Mouse (Mus musculus) liver, embryonic 11.5 days (tissue): Measurements from ENCODE around the gene Slc12a8. TPM values are rescaled to one million over a fixed set of nuclear protein-coding genes. Genes with fewer than 3 reads are reported as not detected.

Source experiments
- ATAC-seq: fragments of 200-750 bp; cut with Nextera tagmentation; replicated peaks from 2 replicates; pipeline ENCODE4 v1.8.0; 2017; ENCODE audit warnings: moderate number of reproducible peaks, mild to moderate bottlenecking, moderate TSS enrichment, moderate library complexity; ENCODE audit not compliant: low FRiP score
- DNase-seq: peaks from one replicate; pipeline ENCODE4 v3.0.0-alpha.2; 2017; ENCODE audit warnings: low spot score
- H3K27ac ChIP-seq: fragments of 300-500 bp; sonication (generic); 2 replicates; pipeline ENCODE4 v1.5.1; 2014; ENCODE audit warnings: mild to moderate bottlenecking, low read depth, low read length, control low read depth
- H3K27me3 ChIP-seq: fragments of 300-500 bp; sonication (generic); replicated peaks from 2 replicates; pipeline ENCODE4 v1.6.1; 2014; ENCODE audit warnings: low read length, mixed read lengths; ENCODE audit not compliant: control insufficient read depth, insufficient read depth
- H3K36me3 ChIP-seq: fragments of 300-500 bp; sonication (generic); 2 replicates; pipeline ENCODE4 v1.6.1; 2014; ENCODE audit warnings: mild to moderate bottlenecking, low read length, moderate library complexity, mixed read lengths; ENCODE audit not compliant: control insufficient read depth, insufficient read depth
- H3K4me1 ChIP-seq: fragments of 300-500 bp; sonication (generic); replicated peaks from 2 replicates; pipeline ENCODE4 v1.6.1; 2014; ENCODE audit warnings: low read length, mixed read lengths; ENCODE audit not compliant: control insufficient read depth, insufficient read depth
- H3K4me2 ChIP-seq: fragments of 300-500 bp; sonication (generic); 2 replicates; pipeline ENCODE4 v1.6.1; 2014; ENCODE audit warnings: mild to moderate bottlenecking, control low read depth, moderate library complexity
- H3K4me3 ChIP-seq: fragments of 300-500 bp; sonication (generic); 2 replicates; pipeline ENCODE4 v1.5.1; 2014; ENCODE audit warnings: low read depth, low read length, control low read depth
- H3K9ac ChIP-seq: fragments of 300-500 bp; sonication (generic); 2 replicates; pipeline ENCODE4 v1.6.1; 2014; ENCODE audit warnings: low read depth, low read length, control low read depth
- H3K9me3 ChIP-seq: fragments of 300-500 bp; sonication (generic); 2 replicates; pipeline ENCODE4 v1.6.1; 2016; ENCODE audit warnings: low read length, inconsistent platforms, mixed read lengths; ENCODE audit not compliant: control insufficient read depth
- WGBS: fragments of 180-500 bp; shearing (Covaris S2); extraction: QIAGEN DNeasy Blood & Tissue Kit; methylation state at CpG from one replicate; pipeline ENCODE4 v1.1.7; 2014; 5-methylcytosine and 5-hydroxymethylcytosine counted together
- polyA plus RNA-seq: library from polyadenylated mRNA; unstranded; fragments of >200 nt; fragmentation: Nextera tagmentation; extraction: Ambion mirVana; gene quantifications from 2 replicates; pipeline ENCODE4 v1.2.1, GENCODE M21; 2014

The Slc12a8 gene
- polyA plus RNA-seq, 1 experiment from 2014 or later = 0.16 TPM

DNA sequence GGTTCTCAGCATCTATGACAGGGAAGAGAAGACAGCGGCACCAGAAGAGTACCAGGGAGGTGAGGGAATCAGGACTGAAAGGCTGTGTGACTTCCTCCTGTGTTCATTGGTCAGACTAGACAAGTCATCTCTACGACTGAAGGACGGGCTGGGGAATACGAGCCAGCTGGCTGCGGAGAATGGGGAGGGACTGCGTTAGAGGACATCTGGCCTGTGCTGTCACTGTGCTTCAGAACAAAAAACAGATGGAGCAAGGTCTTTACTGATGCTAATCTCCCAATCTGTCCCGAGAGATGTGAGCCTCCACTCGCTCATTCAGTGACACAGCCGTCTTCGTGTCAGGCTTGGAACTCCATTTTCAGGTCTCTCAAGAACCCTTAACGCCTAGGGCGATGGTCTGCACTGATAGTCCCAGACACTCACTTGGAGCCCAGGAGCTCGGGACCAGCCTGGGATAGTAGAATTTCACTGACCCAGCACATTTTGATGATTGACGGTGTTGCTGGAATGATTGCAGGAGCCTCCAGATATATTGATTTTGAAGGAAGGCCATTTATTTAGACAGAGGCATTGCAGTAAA is 156.5 kb downstream of the Slc12a8 start:
- H3K27me3 ChIP-seq = no peaks in the 10 kb centered on the region
- no peak for ATAC-seq

GRCm38 (mm10) chr16:33675151-33675847 is 158.2 kb downstream of the Slc12a8 start:
- Histone ChIP-seq H3K4me1 (no peaks in the 10 kb centered on the region), H3K9ac (no peak overlapping the region), H3K4me2 (no peak overlapping the region), H3K4me3 (no peak overlapping the region), H3K27ac (no peak overlapping the region), H3K9me3 (no peaks in the 10 kb centered on the region), H3K27me3 (no peaks in the 10 kb centered on the region), H3K36me3 (no peaks in the 10 kb centered on the region)
- DNase-seq (no peak), ATAC-seq (no peak)
- WGBS = 86% methylated on average over 10 of the region's 10 CpGs

More for the DNA sequence above, 156.5 kb downstream of the Slc12a8 start:
- no peaks in the 10 kb centered on the region for H3K9me3 ChIP-seq
- H3K4me1 ChIP-seq = no peaks in the 10 kb centered on the region
- no peaks in the 10 kb centered on the region for H3K36me3 ChIP-seq
- H3K4me2 ChIP-seq = no peak overlapping the region
- no peak overlapping the region for H3K9ac ChIP-seq
- no peak overlapping the region for H3K27ac ChIP-seq
- DNase-seq = no peak
- 71% methylated on average over 14 of the region's 14 CpGs for WGBS
- H3K4me3 ChIP-seq = no peak overlapping the region

DNA sequence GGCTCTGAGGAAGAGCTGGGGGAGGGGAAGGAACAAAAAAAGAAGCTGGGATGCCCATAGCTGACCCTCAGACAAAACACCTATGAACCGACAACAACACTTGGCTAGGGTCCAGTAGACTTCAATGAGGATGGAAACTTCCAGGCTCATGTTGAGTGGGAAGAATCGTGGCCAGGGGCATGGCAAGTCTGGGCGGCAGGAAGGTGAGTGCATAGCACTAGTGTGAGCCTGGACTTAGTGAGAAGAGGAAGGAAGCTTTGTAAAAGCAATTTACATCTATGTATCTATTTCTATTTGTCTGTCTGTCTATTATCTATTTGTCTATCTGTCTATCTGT is 158.7 kb downstream of the Slc12a8 start:
- no peaks in the 10 kb centered on the region for H3K36me3 ChIP-seq
- ATAC-seq = no peak
- no peak for DNase-seq
- no peaks in the 10 kb centered on the region for H3K9me3 ChIP-seq
- WGBS = 80% methylated on average over 3 of the region's 3 CpGs
- H3K27ac ChIP-seq = no peak overlapping the region
- no peak overlapping the region for H3K4me3 ChIP-seq
- no peak overlapping the region for H3K9ac ChIP-seq
- H3K4me1 ChIP-seq = no peaks in the 10 kb centered on the region
- no peaks in the 10 kb centered on the region for H3K27me3 ChIP-seq
- no peak overlapping the region for H3K4me2 ChIP-seq

- Histone ChIP-seq H3K9ac (no peak overlapping the region), H3K4me1 (no peaks in the 10 kb centered on the region), H3K9me3 (no peaks in the 10 kb centered on the region), H3K4me3 (no peak overlapping the region), H3K27ac (no peak overlapping the region), H3K4me2 (no peak overlapping the region), H3K27me3 (no peaks in the 10 kb centered on the region), H3K36me3 (no peaks in the 10 kb centered on the region)
- no peak for ATAC-seq
- DNase-seq = no peak
- WGBS = 66% methylated on average over 7 of the region's 7 CpGs
These were observed 159.5 kb downstream of the Slc12a8 start for GRCm38 (mm10) chr16:33676347-33677312.

- 81% methylated on average over 7 of the region's 7 CpGs for WGBS
- Histone ChIP-seq H3K9me3 (no peaks in the 10 kb centered on the region), H3K4me1 (no peaks in the 10 kb centered on the region), H3K27ac (no peak overlapping the region), H3K9ac (no peak overlapping the region), H3K4me3 (no peak overlapping the region), H3K27me3 (no peaks in the 10 kb centered on the region), H3K4me2 (no peak overlapping the region), H3K36me3 (no peaks in the 10 kb centered on the region)
- ATAC-seq (no peak), DNase-seq (no peak)
These were observed 160.2 kb downstream of the Slc12a8 start for GRCm38 (mm10) chr16:33677313-33677690.

GRCm38 (mm10) chr16:33677901-33678300 is 160.8 kb downstream of the Slc12a8 start:
- H3K4me1 ChIP-seq = no peaks in the 10 kb centered on the region
- 83% methylated on average over 5 of the region's 5 CpGs for WGBS
- no peak for DNase-seq
- no peak overlapping the region for H3K4me2 ChIP-seq
- ATAC-seq = no peak
- no peaks in the 10 kb centered on the region for H3K36me3 ChIP-seq
- H3K9ac ChIP-seq = no peak overlapping the region
- H3K27me3 ChIP-seq = no peaks in the 10 kb centered on the region
- no peak overlapping the region for H3K27ac ChIP-seq
- no peak overlapping the region for H3K4me3 ChIP-seq
- no peaks in the 10 kb centered on the region for H3K9me3 ChIP-seq

DNA sequence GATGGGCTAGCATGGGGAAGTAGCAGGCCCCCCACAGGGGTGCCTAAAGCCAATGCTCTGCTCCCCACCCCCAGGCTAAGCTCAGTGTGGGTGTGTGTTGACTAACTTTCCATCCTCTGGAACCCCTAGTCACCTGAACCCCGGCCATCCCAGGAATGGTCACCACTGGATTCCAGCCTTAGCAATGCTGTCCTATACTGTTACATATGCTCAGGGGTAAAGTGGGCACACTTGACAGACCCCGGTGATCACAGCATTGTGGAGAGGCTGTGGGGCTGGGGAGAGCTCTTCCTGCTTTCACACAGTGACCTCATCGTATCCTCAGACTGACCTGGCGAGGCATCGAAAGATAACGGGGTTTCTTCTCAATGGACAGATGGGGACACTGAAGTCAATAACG is 163.1 kb downstream of the Slc12a8 start:
- 76% methylated on average over 7 of the region's 7 CpGs for WGBS
- H3K36me3 ChIP-seq = no peaks in the 10 kb centered on the region
- no peak for ATAC-seq
- H3K4me3 ChIP-seq = no peak overlapping the region
- no peaks in the 10 kb centered on the region for H3K9me3 ChIP-seq
- no peak overlapping the region for H3K4me2 ChIP-seq
- no peak for DNase-seq
- no peak overlapping the region for H3K9ac ChIP-seq
- peaks cover 2% of the 10 kb centered on the region; the same call in 1 of the 2 replicates for H3K4me1 ChIP-seq
- H3K27ac ChIP-seq = no peak overlapping the region
- no peaks in the 10 kb centered on the region for H3K27me3 ChIP-seq

GRCm38 (mm10) chr16:33680816-33681215 is 163.7 kb downstream of the Slc12a8 start:
- Histone ChIP-seq H3K36me3 (no peaks in the 10 kb centered on the region), H3K9ac (no peak overlapping the region), H3K27me3 (no peaks in the 10 kb centered on the region), H3K27ac (no peak overlapping the region), H3K4me1 (peaks cover 6% of the 10 kb centered on the region), H3K4me3 (no peak overlapping the region), H3K4me2 (no peak overlapping the region), H3K9me3 (no peaks in the 10 kb centered on the region)
- DNase-seq = no peak
- no peak for ATAC-seq
- 52% methylated on average over 10 of the region's 10 CpGs for WGBS
